Mouse (Mus musculus) embryo, embryonic 9.5 days (tissue): ENCODE measurements at regions not wholly inside any gene's neighbourhood (a gene's known extent, or its start where the extent isn't known, plus 50 kb on each side); places are given as distances from the start of the nearest gene placed in this dataset.

ENCODE experiments used
- DNase-seq: peaks from one replicate; pipeline ENCODE4 v3.0.0-alpha.2; 2017; ENCODE audit errors: extremely low spot score

DNA sequence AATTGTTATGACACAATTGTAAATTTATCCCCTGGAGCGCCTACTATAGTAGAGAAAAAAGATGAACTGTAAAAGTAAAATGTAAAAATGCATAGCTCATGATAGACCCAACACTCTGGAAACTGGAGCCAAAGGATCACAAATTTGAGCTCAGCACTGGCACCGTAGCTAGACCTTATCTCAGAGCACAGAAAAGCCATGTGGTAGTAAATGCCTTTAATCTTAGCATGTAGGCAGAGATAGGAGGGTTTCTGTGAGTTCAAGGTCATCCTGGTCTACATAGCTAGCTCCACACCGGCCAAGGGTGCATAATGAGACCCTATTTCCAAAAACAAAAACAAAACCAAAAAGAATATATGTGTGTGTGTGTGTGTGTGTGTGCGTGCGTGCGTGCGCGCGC is 203.6 kb upstream of the Hnrnpa3 start:
- no peak for DNase-seq

DNA sequence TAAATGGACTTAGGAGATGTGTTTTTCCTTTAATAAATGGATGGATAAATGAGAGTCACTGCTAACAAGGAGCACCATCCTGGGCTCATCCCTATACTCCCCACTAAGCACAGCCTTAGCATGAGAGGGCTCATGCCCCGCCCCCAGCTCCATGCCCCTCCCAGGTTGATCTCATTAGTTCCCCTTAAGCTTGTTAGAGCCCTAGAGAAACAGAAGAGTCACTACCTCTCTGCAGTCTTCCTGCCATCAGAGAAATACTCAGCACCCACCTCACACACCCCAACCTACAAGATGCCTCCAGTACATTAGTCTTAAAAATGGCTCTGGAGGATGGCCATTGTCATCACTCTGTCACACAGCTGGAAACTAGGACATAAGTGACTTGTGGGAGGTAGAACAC is 202.8 kb upstream of the Hnrnpa3 start:
- no peak for DNase-seq

GRCm38 (mm10) chr2:75457423-75457822 is 201.6 kb upstream of the Hnrnpa3 start:
- DNase-seq, result no peak

- DNase-seq, result no peak
Measured at GRCm38 (mm10) chr2:75458898-75459297, 200.2 kb upstream of the Hnrnpa3 start.

- DNase-seq, result no peak
Measured at GRCm38 (mm10) chr2:75460419-75460818, 198.6 kb upstream of the Hnrnpa3 start.

- DNase-seq, result no peak
Measured at GRCm38 (mm10) chr2:75461019-75461418, 198.0 kb upstream of the Hnrnpa3 start.

DNA sequence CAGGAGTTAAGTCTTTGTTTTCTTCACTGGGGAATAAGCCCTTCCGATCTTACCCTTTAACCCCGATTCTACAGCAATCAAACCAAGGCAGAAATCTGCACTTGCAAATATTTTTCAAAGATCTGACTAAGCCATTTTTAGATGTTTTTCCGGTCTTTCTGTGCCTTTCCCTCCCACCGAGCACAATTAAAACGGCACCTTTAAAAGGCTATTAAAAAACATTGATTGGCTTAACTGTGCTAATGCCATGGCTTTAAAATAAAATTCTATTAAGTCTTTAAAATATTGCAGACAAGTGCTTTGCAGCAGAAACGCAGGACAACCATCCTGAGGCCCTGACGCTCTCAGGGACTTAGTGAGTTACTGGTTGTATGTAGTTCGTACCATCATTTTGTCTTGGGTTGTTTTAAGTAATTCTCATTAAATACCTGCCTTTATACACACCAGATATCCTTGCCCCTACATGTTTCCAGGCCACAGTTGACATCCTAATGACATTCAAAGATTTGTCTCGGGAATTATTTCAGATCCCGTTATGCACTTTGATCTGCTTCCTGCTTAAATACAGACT is 197.6 kb upstream of the Hnrnpa3 start:
- DNase-seq, result no peak

DNA sequence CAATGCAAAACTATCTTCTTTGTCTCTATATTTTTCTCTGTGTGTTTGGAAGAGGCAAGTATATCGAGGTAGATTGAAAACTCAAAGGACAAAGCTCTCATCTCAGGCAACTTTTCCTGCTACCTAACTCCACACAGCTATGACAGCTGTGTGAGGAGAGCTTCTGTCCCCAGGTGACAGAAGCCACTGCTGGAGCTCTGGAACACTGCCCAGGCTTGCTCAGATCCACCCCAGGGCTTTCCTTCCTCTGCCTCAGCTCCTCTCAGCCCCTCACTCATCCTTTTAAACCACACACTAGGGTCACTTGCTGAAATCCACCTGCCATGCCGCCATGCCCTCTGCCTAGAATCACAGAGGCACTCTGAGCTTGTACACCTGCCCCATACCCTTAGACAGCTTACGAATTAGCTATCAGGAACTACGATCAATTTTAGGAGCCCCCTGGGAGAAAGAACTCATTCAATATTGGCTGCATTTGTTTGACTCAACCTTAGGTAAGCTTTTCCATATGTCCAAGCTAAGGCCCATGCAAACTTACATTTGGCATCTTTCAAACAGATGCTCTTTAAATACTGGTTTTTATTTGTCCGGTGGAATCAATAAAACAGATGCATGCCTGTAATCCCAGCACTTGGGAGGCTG is 196.9 kb upstream of the Hnrnpa3 start:
- no peak for DNase-seq

DNA sequence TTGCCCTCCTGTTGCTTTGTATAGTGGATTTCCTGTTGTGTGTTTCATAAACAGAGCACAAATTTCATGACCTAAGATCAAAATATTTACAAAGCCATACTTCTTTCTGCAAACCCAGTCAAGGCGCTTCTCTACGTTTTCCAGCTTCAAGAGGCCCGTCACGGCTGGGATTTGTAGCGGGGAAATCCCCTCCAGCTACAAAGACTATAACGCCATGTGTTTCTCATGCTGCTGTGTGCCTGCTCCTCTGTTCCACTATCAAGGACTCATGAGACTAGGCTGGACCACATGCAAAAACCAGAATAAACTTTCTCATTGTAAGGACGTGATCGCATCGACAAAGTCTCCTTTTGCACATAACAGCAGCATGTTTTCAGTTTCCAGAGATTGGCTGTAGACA is 196.0 kb upstream of the Hnrnpa3 start:
- no peak for DNase-seq

- no peak for DNase-seq
Measured at GRCm38 (mm10) chr2:75464429-75464828, 194.6 kb upstream of the Hnrnpa3 start.

GRCm38 (mm10) chr2:75468851-75469250 is 190.2 kb upstream of the Hnrnpa3 start:
- DNase-seq, result no peak

GRCm38 (mm10) chr2:75469958-75470687 is 188.9 kb upstream of the Hnrnpa3 start:
- peak; percentile 36 for DNase-seq

GRCm38 (mm10) chr2:75470688-75471054 is 188.4 kb upstream of the Hnrnpa3 start:
- peak; percentile 14 for DNase-seq

DNA sequence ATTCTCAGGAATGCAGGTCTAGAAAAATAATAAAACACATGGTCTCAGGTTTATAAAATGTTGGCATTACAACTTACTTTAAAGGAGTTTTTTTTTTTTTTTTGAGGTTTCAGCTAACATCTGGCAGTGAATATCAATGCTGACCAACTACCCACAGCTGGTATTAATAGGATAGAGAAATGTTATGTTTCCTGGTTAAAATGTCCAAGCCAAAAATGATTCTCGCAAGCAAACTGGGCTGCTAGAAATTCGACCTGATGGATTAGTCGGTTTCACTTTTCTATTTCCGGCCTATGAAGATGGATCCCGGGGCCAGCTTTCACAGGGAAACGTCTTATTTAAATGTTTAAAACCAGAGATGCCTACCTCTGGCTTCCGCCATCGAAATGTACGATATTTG is 186.6 kb upstream of the Hnrnpa3 start:
- no peak for DNase-seq

GRCm38 (mm10) chr2:75474509-75474908 is 184.6 kb upstream of the Hnrnpa3 start:
- DNase-seq, result no peak

DNA sequence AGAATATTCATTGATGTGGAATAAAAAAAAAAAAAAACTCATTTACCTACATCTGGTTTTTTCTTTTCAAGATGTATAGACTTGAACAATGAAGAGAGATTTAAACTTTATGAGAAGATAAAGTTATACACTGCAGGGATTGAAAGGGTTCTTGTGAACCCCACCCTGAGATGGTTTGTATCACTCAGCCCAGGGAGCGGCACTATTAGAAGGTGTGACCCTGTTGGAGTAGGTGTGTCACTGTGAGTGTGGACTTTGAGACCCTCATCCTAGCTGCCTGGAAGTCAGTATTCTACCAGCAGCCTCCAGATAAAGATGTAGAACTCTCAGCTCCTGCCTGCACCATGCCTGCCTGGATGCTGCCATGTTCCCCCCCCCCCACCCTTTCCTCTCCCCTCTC is 182.7 kb upstream of the Hnrnpa3 start:
- no peak for DNase-seq

- DNase-seq, result no peak
Measured at GRCm38 (mm10) chr2:75477076-75477475, 182.0 kb upstream of the Hnrnpa3 start.

DNA sequence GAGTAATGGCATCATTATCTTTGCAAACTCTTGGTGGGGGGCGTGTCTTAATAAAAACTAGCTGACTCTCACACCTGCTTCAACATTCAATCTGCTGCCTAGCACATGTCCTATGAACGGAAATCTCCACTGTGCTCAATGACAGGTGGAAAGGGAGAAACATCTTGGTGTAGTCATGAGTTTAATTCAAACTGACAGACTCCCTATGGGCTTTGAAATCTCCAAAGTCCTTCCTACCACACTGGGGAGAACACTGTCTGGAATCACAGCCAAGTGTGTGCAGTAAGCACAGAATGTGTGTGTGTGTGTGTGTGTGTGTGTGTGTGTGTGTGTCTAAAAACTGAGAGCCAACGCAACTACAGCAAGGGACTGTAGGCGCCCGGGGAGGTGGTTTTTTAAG is 179.5 kb upstream of the Hnrnpa3 start:
- no peak for DNase-seq

DNA sequence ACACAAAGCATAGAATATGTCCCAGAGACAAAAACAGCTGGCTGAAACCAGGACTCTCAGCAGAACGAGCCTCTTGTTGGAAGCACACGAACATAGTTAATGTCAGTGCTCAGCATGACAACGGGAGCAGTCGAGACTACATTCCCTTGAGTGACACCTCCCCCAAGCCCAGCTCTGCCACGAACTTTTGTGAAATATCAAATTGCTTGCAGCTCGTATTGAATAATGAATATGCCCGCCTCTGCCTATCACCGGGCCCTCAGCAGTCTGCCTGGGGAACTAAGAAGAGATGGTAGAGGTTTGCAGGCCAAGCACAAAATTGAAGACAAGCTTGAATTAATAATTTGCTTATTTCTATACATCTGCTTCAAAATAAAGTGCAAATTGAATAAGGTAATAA is 177.2 kb upstream of the Hnrnpa3 start:
- DNase-seq, result no peak

DNA sequence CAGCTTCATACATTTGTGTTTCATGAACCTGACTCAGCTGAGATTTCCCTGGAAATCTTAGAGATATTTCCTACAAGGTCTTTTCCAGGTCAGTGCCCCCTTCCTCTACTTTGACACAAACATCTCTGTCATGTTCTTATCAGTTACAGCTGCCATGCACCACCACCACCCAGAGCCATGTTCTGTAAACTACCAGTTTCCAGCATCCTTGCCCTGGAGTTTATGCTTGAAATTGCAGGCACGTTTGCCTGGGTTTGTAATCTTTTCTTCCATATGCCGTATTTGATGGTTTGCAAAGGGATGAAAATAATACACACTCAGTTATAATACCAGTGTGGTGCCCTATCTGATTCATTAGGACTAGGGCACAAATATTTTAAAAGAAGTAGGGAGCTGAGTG is 176.6 kb upstream of the Hnrnpa3 start:
- no peak for DNase-seq

DNA sequence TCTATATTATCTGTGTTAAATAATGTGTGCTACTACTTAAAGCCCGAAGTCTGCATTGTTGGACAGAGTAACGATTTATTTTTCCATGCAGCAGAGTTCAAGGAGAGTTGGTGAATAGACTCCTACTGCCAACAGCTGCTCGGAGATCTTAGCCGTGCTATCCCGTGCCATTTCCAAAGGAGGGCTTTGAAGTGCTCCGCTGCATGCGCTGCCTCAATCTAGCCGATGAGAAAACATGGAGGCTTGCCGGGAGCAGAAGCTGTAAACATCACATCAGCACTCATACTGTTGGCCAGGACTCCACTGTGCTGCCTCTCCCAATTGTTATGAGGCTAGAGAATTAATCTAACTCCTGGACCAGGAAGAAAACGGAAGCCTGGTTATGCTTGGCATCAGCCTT is 174.1 kb upstream of the Hnrnpa3 start:
- DNase-seq, result no peak

- DNase-seq, result no peak
Measured at GRCm38 (mm10) chr2:75491150-75491549, 167.9 kb upstream of the Hnrnpa3 start.

DNA sequence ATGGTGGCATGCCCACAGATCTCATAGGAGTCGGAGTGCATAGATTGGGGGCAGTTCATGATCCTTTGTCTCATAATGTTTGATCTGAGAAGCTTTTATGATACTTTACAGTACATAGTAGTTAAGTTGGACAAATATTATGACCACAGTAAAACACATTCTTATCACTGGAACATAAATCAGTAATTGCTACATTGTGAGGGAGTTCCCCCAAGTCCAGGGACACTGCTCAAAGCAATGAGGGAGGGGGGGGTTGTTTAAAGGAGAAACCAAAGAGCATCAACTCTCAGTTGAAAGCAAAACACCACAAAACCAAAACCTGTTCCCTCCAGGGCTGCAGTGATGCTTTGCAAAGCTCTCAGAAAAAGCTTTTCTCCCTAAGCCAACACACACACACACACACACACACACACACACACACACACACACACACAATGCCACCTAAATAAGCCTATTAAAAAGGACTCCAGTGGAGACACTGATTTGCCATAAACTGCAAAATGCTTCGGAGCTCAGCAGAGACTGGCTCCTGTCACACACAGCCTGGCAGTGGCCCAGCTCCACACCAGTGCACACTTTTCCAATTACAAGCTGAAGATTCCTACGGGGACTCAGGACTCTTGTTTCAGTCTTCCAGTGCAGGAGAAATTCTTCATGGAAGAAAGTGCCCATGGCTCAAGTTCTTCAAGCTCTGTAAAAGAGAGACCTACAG is 167.1 kb upstream of the Hnrnpa3 start:
- DNase-seq, result no peak
